Mouse (Mus musculus): ENCODE data around the gene Nek6. TPM values are rescaled to one million over a fixed set of nuclear protein-coding genes. Genes with fewer than 3 reads are reported as not detected.

The Nek6 gene
- polyA plus RNA-seq, 1 experiment from 2014 or later, result 70.9 TPM

- Histone ChIP-seq H3K9ac (ENCODE audit: low read depth, low read length) (no peak overlapping the region), H3K9me3 (ENCODE audit: control insufficient read depth) (no peaks in the 10 kb centered on the region), H3K4me2 (replicated peaks; ENCODE audit: low read depth) (no peak overlapping the region), H3K27me3 (replicated peaks; ENCODE audit: control insufficient read depth, insufficient read depth, low read length) (no peaks in the 10 kb centered on the region), H3K4me1 (replicated peaks; ENCODE audit: control insufficient read depth, insufficient read depth, low read length) (peaks cover 31% of the 10 kb centered on the region), H3K36me3 (ENCODE audit: control insufficient read depth, insufficient read depth) (no peaks in the 10 kb centered on the region), H3K4me3 (ENCODE audit: low read depth, low read length) (no peak overlapping the region), H3K27ac (ENCODE audit: low read depth, low read length) (no peak overlapping the region)
- 77% methylated on average over 9 of the region's 9 CpGs for WGBS
- ATAC-seq, result peak; percentile 8; the same call in 1 of the 2 replicates
- no peak for TF ChIP-seq CTCF (IDR thresholded peaks at IDR 0.05; ENCODE audit: low read depth)
These were observed 28.2 kb downstream of the Nek6 start for GRCm38 (mm10) chr2:38539677-38540076.

- no peak for TF ChIP-seq CTCF (IDR thresholded peaks at IDR 0.05; ENCODE audit: low read depth)
- 82% methylated on average over 6 of the region's 6 CpGs for WGBS
- Histone ChIP-seq H3K27ac (ENCODE audit: low read depth, low read length) (no peak overlapping the region), H3K27me3 (replicated peaks; ENCODE audit: control insufficient read depth, insufficient read depth, low read length) (no peaks in the 10 kb centered on the region), H3K4me2 (replicated peaks; ENCODE audit: low read depth) (no peak overlapping the region), H3K4me1 (replicated peaks; ENCODE audit: control insufficient read depth, insufficient read depth, low read length) (peaks cover 24% of the 10 kb centered on the region), H3K36me3 (ENCODE audit: control insufficient read depth, insufficient read depth) (no peaks in the 10 kb centered on the region), H3K9ac (ENCODE audit: low read depth, low read length) (no peak overlapping the region), H3K9me3 (ENCODE audit: control insufficient read depth) (no peaks in the 10 kb centered on the region), H3K4me3 (ENCODE audit: low read depth, low read length) (no peak overlapping the region)
- no peak for ATAC-seq
These were observed 29.2 kb downstream of the Nek6 start for GRCm38 (mm10) chr2:38540666-38541065.

GRCm38 (mm10) chr2:38541101-38541500 is 29.7 kb downstream of the Nek6 start:
- no peak overlapping the region for H3K27ac ChIP-seq (ENCODE audit: low read depth, low read length)
- no peak overlapping the region for H3K4me3 ChIP-seq (ENCODE audit: low read depth, low read length)
- no peak overlapping the region for H3K4me2 ChIP-seq (replicated peaks; ENCODE audit: low read depth)
- no peak for TF ChIP-seq CTCF (IDR thresholded peaks at IDR 0.05; ENCODE audit: low read depth)
- no peak for ATAC-seq
- no peaks in the 10 kb centered on the region for H3K36me3 ChIP-seq (ENCODE audit: control insufficient read depth, insufficient read depth)
- no peak overlapping the region for H3K9ac ChIP-seq (ENCODE audit: low read depth, low read length)
- no peaks in the 10 kb centered on the region for H3K27me3 ChIP-seq (replicated peaks; ENCODE audit: control insufficient read depth, insufficient read depth, low read length)
- no peaks in the 10 kb centered on the region for H3K9me3 ChIP-seq (ENCODE audit: control insufficient read depth)
- peaks cover 20% of the 10 kb centered on the region for H3K4me1 ChIP-seq (replicated peaks; ENCODE audit: control insufficient read depth, insufficient read depth, low read length)
- 96% methylated on average over 3 of the region's 3 CpGs for WGBS

- WGBS, result 59% methylated on average over 1 of the region's 1 CpGs
- no peak overlapping the region for H3K27ac ChIP-seq (ENCODE audit: low read depth, low read length)
- TF ChIP-seq CTCF (IDR thresholded peaks at IDR 0.05; ENCODE audit: low read depth), result peak; percentile 42
- H3K36me3 ChIP-seq (ENCODE audit: control insufficient read depth, insufficient read depth), result no peaks in the 10 kb centered on the region
- H3K9ac ChIP-seq (ENCODE audit: low read depth, low read length), result no peak overlapping the region
- no peak overlapping the region for H3K4me3 ChIP-seq (ENCODE audit: low read depth, low read length)
- no peak overlapping the region for H3K4me2 ChIP-seq (replicated peaks; ENCODE audit: low read depth)
- no peaks in the 10 kb centered on the region for H3K27me3 ChIP-seq (replicated peaks; ENCODE audit: control insufficient read depth, insufficient read depth, low read length)
- ATAC-seq, result peak; percentile 17; the same call in 1 of the 2 replicates
- no peaks in the 10 kb centered on the region for H3K9me3 ChIP-seq (ENCODE audit: control insufficient read depth)
- H3K4me1 ChIP-seq (replicated peaks; ENCODE audit: control insufficient read depth, insufficient read depth, low read length), result peaks cover 17% of the 10 kb centered on the region
These were observed 30.1 kb downstream of the Nek6 start for GRCm38 (mm10) chr2:38541570-38541969.

GRCm38 (mm10) chr2:38542366-38542765 is 30.9 kb downstream of the Nek6 start:
- H3K4me1 ChIP-seq (replicated peaks; ENCODE audit: control insufficient read depth, insufficient read depth, low read length), result peaks cover 15% of the 10 kb centered on the region; the same call in 1 of the 2 replicates
- no peaks in the 10 kb centered on the region for H3K9me3 ChIP-seq (ENCODE audit: control insufficient read depth)
- H3K4me2 ChIP-seq (replicated peaks; ENCODE audit: low read depth), result no peak overlapping the region
- 10% methylated on average over 1 of the region's 1 CpGs for WGBS
- H3K27ac ChIP-seq (ENCODE audit: low read depth, low read length), result no peak overlapping the region
- no peak overlapping the region for H3K9ac ChIP-seq (ENCODE audit: low read depth, low read length)
- no peak for TF ChIP-seq CTCF (IDR thresholded peaks at IDR 0.05; ENCODE audit: low read depth)
- H3K36me3 ChIP-seq (ENCODE audit: control insufficient read depth, insufficient read depth), result no peaks in the 10 kb centered on the region
- ATAC-seq, result no peak
- H3K4me3 ChIP-seq (ENCODE audit: low read depth, low read length), result no peak overlapping the region
- no peaks in the 10 kb centered on the region for H3K27me3 ChIP-seq (replicated peaks; ENCODE audit: control insufficient read depth, insufficient read depth, low read length)

- Histone ChIP-seq H3K36me3 (ENCODE audit: control insufficient read depth, insufficient read depth) (no peaks in the 10 kb centered on the region), H3K9me3 (ENCODE audit: control insufficient read depth) (no peaks in the 10 kb centered on the region), H3K27me3 (replicated peaks; ENCODE audit: control insufficient read depth, insufficient read depth, low read length) (no peaks in the 10 kb centered on the region), H3K27ac (ENCODE audit: low read depth, low read length) (no peak overlapping the region), H3K4me2 (replicated peaks; ENCODE audit: low read depth) (no peak overlapping the region), H3K9ac (ENCODE audit: low read depth, low read length) (no peak overlapping the region), H3K4me3 (ENCODE audit: low read depth, low read length) (no peak overlapping the region), H3K4me1 (replicated peaks; ENCODE audit: control insufficient read depth, insufficient read depth, low read length) (peaks cover 11% of the 10 kb centered on the region; the same call in 1 of the 2 replicates)
- no peak for TF ChIP-seq CTCF (IDR thresholded peaks at IDR 0.05; ENCODE audit: low read depth)
- no peak for ATAC-seq
- 76% methylated on average over 2 of the region's 2 CpGs for WGBS
These were observed 31.7 kb downstream of the Nek6 start for GRCm38 (mm10) chr2:38543158-38543557.

- Histone ChIP-seq H3K4me2 (replicated peaks; ENCODE audit: low read depth) (no peak overlapping the region), H3K27ac (ENCODE audit: low read depth, low read length) (no peak overlapping the region), H3K9ac (ENCODE audit: low read depth, low read length) (no peak overlapping the region), H3K4me3 (ENCODE audit: low read depth, low read length) (no peak overlapping the region), H3K27me3 (replicated peaks; ENCODE audit: control insufficient read depth, insufficient read depth, low read length) (no peaks in the 10 kb centered on the region), H3K9me3 (ENCODE audit: control insufficient read depth) (no peaks in the 10 kb centered on the region), H3K36me3 (ENCODE audit: control insufficient read depth, insufficient read depth) (no peaks in the 10 kb centered on the region), H3K4me1 (replicated peaks; ENCODE audit: control insufficient read depth, insufficient read depth, low read length) (peaks cover 11% of the 10 kb centered on the region; the same call in 1 of the 2 replicates)
- no peak for ATAC-seq
- TF ChIP-seq CTCF (IDR thresholded peaks at IDR 0.05; ENCODE audit: low read depth), result no peak
These were observed 32.9 kb downstream of the Nek6 start for GRCm38 (mm10) chr2:38544341-38544740.

Measured in intestine, postnatal 0 days (tissue).